Mouse (Mus musculus) stomach, embryonic 15.5 days (tissue): Measurements from ENCODE around the gene Rps12. TPM values are rescaled to one million over a fixed set of nuclear protein-coding genes. Genes with fewer than 3 reads are reported as not detected.

ENCODE experiments used
- ATAC-seq: fragments of 200-750 bp; cut with Nextera tagmentation; 2 replicates; pipeline ENCODE4 v1.8.0; 2017; ENCODE audit warnings: low read depth, moderate number of reproducible peaks, moderate TSS enrichment; ENCODE audit not compliant: insufficient read depth, low FRiP score
- H3K27ac ChIP-seq: fragments of 300-500 bp; sonication (generic); 2 replicates; pipeline ENCODE4 v1.5.1; 2015; ENCODE audit warnings: mild to moderate bottlenecking, inconsistent platforms
- H3K27me3 ChIP-seq: fragments of 300-500 bp; sonication (generic); replicated peaks from 2 replicates; pipeline ENCODE4 v1.6.1; 2015; ENCODE audit warnings: inconsistent platforms
- H3K36me3 ChIP-seq: fragments of 300-500 bp; sonication (generic); 2 replicates; pipeline ENCODE4 v1.6.1; 2015; ENCODE audit warnings: inconsistent platforms
- H3K4me1 ChIP-seq: fragments of 300-500 bp; sonication (generic); 2 replicates; pipeline ENCODE4 v1.6.1; 2015; ENCODE audit warnings: inconsistent platforms
- H3K4me2 ChIP-seq: fragments of 300-500 bp; sonication (generic); 2 replicates; pipeline ENCODE4 v1.6.1; 2015; ENCODE audit warnings: mild to moderate bottlenecking, inconsistent platforms
- H3K4me3 ChIP-seq: fragments of 300-500 bp; sonication (generic); replicated peaks from 2 replicates; pipeline ENCODE4 v1.5.1; 2015; ENCODE audit warnings: inconsistent platforms
- H3K9ac ChIP-seq: fragments of 300-500 bp; sonication (generic); 2 replicates; pipeline ENCODE4 v1.6.1; 2015; ENCODE audit warnings: inconsistent platforms
- H3K9me3 ChIP-seq: fragments of 300-500 bp; sonication (generic); 2 replicates; pipeline ENCODE4 v1.6.1; 2016; ENCODE audit warnings: inconsistent platforms
- WGBS: fragments of 180-500 bp; shearing (Covaris S2); methylation state at CpG from one replicate; pipeline ENCODE4 v1.1.7; 2015; 5-methylcytosine and 5-hydroxymethylcytosine counted together
- polyA plus RNA-seq: library from polyadenylated mRNA; unstranded; fragments of >200 nt; fragmentation: Nextera tagmentation; extraction: Ambion mirVana; gene quantifications from 2 replicates; pipeline ENCODE4 v1.2.1, GENCODE M21; 2015

Rps12 gene
- polyA plus RNA-seq, 1 experiment from 2014 or later = 150 TPM

GRCm38 (mm10) chr10:23782855-23783492 is 4.1 kb downstream of the Rps12 start:
- 42% methylated on average over 2 of the region's 2 CpGs for WGBS
- H3K4me3 ChIP-seq = no peak overlapping the region
- peaks cover 15% of the 10 kb centered on the region; the same call in 1 of the 2 replicates for H3K4me1 ChIP-seq
- no peak overlapping the region for H3K27ac ChIP-seq
- no peak overlapping the region for H3K9ac ChIP-seq
- H3K27me3 ChIP-seq = no peaks in the 10 kb centered on the region
- ATAC-seq = no peak
- no peak overlapping the region for H3K4me2 ChIP-seq
- no peaks in the 10 kb centered on the region for H3K9me3 ChIP-seq
- peaks cover 10% of the 10 kb centered on the region for H3K36me3 ChIP-seq

- Histone ChIP-seq H3K27ac (no peak overlapping the region), H3K36me3 (peaks cover 10% of the 10 kb centered on the region), H3K9me3 (no peaks in the 10 kb centered on the region), H3K4me3 (no peak overlapping the region), H3K27me3 (no peaks in the 10 kb centered on the region), H3K4me1 (peaks cover 15% of the 10 kb centered on the region; the same call in 1 of the 2 replicates), H3K9ac (no peak overlapping the region), H3K4me2 (no peak overlapping the region)
- no peak for ATAC-seq
- 72% methylated on average over 11 of the region's 11 CpGs for WGBS
Measured at GRCm38 (mm10) chr10:23781760-23782735, 5.0 kb downstream of the Rps12 start.

GRCm38 (mm10) chr10:23780539-23781275 is 6.4 kb downstream of the Rps12 start:
- Histone ChIP-seq H3K9me3 (no peaks in the 10 kb centered on the region), H3K27ac (no peak overlapping the region), H3K4me1 (0 out of 2 replicates have a peak, but pooled peaks cover 9% of the 10 kb centered on the region), H3K36me3 (peaks cover 10% of the 10 kb centered on the region), H3K9ac (no peak overlapping the region), H3K4me2 (no peak overlapping the region), H3K27me3 (no peaks in the 10 kb centered on the region), H3K4me3 (no peak overlapping the region)
- no peak for ATAC-seq
- WGBS = 79% methylated on average over 6 of the region's 6 CpGs

- Histone ChIP-seq H3K4me3 (no peak overlapping the region), H3K36me3 (no peaks in the 10 kb centered on the region), H3K27me3 (no peaks in the 10 kb centered on the region), H3K9ac (no peak overlapping the region), H3K9me3 (no peaks in the 10 kb centered on the region), H3K4me1 (no peaks in the 10 kb centered on the region), H3K27ac (no peak overlapping the region), H3K4me2 (no peak overlapping the region)
- no peak for ATAC-seq
- 30% methylated on average over 5 of the region's 5 CpGs for WGBS
Measured at GRCm38 (mm10) chr10:23777288-23777945, 9.7 kb downstream of the Rps12 start.

GRCm38 (mm10) chr10:23754166-23754565 is 32.9 kb downstream of the Rps12 start:
- Histone ChIP-seq H3K4me2 (no peak overlapping the region), H3K36me3 (no peaks in the 10 kb centered on the region), H3K9ac (no peak overlapping the region), H3K27ac (no peak overlapping the region), H3K27me3 (no peaks in the 10 kb centered on the region), H3K9me3 (no peaks in the 10 kb centered on the region), H3K4me1 (no peaks in the 10 kb centered on the region), H3K4me3 (no peak overlapping the region)
- WGBS = 40% methylated on average over 7 of the region's 7 CpGs
- ATAC-seq = no peak

Other genes with a start within 250 kb of the Rps12 start
- 14.8 and 19.8 TPM in 2 replicates for gene Slc18b1, start 9.7 kb upstream of the Rps12 start, polyA plus RNA-seq
- gene Vnn3, start 64.2 kb upstream of the Rps12 start, polyA plus RNA-seq = 0.41 and 0.67 TPM in 2 replicates
- gene Vnn1, start 107.4 kb upstream of the Rps12 start, polyA plus RNA-seq = 3.0 and 4.1 TPM in 2 replicates
- gene Taar1, start 133.1 kb upstream of the Rps12 start, polyA plus RNA-seq = not detected in 2 replicates
- gene Taar2, start 151.3 kb upstream of the Rps12 start, polyA plus RNA-seq = not detected in 2 replicates
- not detected in 2 replicates for gene Taar3, start 162.3 kb upstream of the Rps12 start, polyA plus RNA-seq
- not detected in 2 replicates for gene Taar4, start 173.2 kb upstream of the Rps12 start, polyA plus RNA-seq
- gene Taar5, start 183.4 kb upstream of the Rps12 start, polyA plus RNA-seq = not detected in 2 replicates
- not detected in 2 replicates for gene Taar6, start 198.4 kb upstream of the Rps12 start, polyA plus RNA-seq
- not detected in 2 replicates for gene Taar7a, start 206.2 kb upstream of the Rps12 start, polyA plus RNA-seq
- not detected in 2 replicates for gene Taar7b, start 212.7 kb upstream of the Rps12 start, polyA plus RNA-seq
- gene Taar7d, start 239.9 kb upstream of the Rps12 start, polyA plus RNA-seq = not detected in 2 replicates